Comparison of ENCODE assay signal across 18 mouse cellular contexts in the genomic region with DNA sequence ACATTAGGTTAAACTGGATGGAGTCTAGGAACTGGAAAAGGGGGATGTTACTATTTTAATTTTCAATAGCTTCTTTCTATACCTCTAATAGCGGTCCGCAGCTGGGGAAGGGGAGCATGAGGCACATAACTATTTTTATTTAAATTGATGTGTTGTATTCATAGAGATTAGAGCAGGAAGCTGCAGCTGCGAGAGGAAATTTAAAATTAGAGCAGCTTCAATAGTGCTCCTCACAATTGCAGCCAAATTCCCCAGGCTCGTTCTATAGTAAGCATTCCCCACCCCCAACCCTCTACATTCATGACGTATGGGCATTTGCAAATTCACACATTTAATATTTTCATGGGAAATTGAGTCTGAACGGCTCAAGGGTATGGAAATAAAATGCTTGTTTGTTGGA.
DNase-seq lines count a peak whose midpoint lies in the region; ATAC-seq and TF ChIP-seq lines count a peak whose summit lies in the region.
"Had no signal": no experiment of that assay in that cellular context is flagged by ENCODE, and none has a peak within 500 bp of the region (broad histone marks: within the 10 kb centered on the region; RNA-seq: fewer than 3 reads in every experiment).

No protein-coding gene starts in this region.

- no peak overlapping the region for H3K9ac ChIP-seq in hindbrain, embryonic 12.5 days
- H3K9ac ChIP-seq in hindbrain, postnatal 0 days (replicated peaks; ENCODE audit: low read length), result no peak overlapping the region
- no peak overlapping the region for H3K9ac ChIP-seq in midbrain, embryonic 12.5 days (replicated peaks)
- H3K9ac ChIP-seq in midbrain, postnatal 0 days (replicated peaks; ENCODE audit: low read length, poor library complexity, severe bottlenecking), result no peak overlapping the region
- H3K9ac ChIP-seq: embryonic facial prominence, embryonic 13.5 days; liver, postnatal 0 days had no signal

- no peak for DNase-seq in hindbrain, postnatal 0 days (ENCODE audit: low spot score)
- no peak for DNase-seq in midbrain, postnatal 0 days (ENCODE audit: low spot score)
- peak; percentile 73 for DNase-seq in brain, embryonic 14.5 days (ENCODE audit: low read depth)
- DNase-seq in cerebellum, adult 2 months, result no peak
- DNase-seq: cerebellum, adult 9-11 months; heart, postnatal 10 days; kidney, adult 9 months; kidney, postnatal 36 days; liver, postnatal 0 days; lung, postnatal 14 days; thymus, postnatal 14 days had no signal

- ATAC-seq in hindbrain, embryonic 12.5 days (ENCODE audit: low FRiP score), result 0 out of 2 replicates have a peak, but pooled peaks have one; percentile 5
- ATAC-seq in hindbrain, postnatal 0 days, result no peak
- peak; percentile 52 for ATAC-seq in midbrain, embryonic 12.5 days (ENCODE audit: low FRiP score, low read depth)
- ATAC-seq in midbrain, postnatal 0 days (ENCODE audit: low FRiP score), result no peak
- ATAC-seq: inflammation-experienced regulatory T-cells, adult 6 months; liver, postnatal 0 days had no signal

- no peak overlapping the region for H3K4me3 ChIP-seq in hindbrain, embryonic 12.5 days
- H3K4me3 ChIP-seq in hindbrain, postnatal 0 days (ENCODE audit: low read length), result no peak overlapping the region
- no peak overlapping the region for H3K4me3 ChIP-seq in midbrain, embryonic 12.5 days
- no peak overlapping the region for H3K4me3 ChIP-seq in midbrain, postnatal 0 days (ENCODE audit: low read depth, low read length)
- H3K4me3 ChIP-seq in cortical plate, adult 2 months (ENCODE audit: insufficient read depth, low read length), result no peak overlapping the region
- no peak overlapping the region for H3K4me3 ChIP-seq in cerebellum, adult 2 months (replicated peaks; ENCODE audit: insufficient read depth, low read depth, low read length)
- H3K4me3 ChIP-seq: embryonic facial prominence, embryonic 13.5 days; limb, embryonic 10.5 days; megakaryocyte, embryonic 14.5 days had no signal

- 0 out of 2 replicates have a peak, but pooled peaks cover 2% of the 10 kb centered on the region for H3K4me1 ChIP-seq in hindbrain, embryonic 12.5 days
- H3K4me1 ChIP-seq in hindbrain, postnatal 0 days (ENCODE audit: insufficient read depth, low read length), result no peaks in the 10 kb centered on the region
- no peaks in the 10 kb centered on the region for H3K4me1 ChIP-seq in midbrain, embryonic 12.5 days
- no peaks in the 10 kb centered on the region for H3K4me1 ChIP-seq in midbrain, postnatal 0 days (ENCODE audit: insufficient read depth, low read length)
- no peaks in the 10 kb centered on the region for H3K4me1 ChIP-seq in cortical plate, adult 2 months (ENCODE audit: control insufficient read depth, insufficient read depth, low read length)
- no peaks in the 10 kb centered on the region for H3K4me1 ChIP-seq in cerebellum, adult 2 months (ENCODE audit: control insufficient read depth, insufficient read depth, low read length)
- H3K4me1 ChIP-seq: embryonic facial prominence, embryonic 13.5 days; limb, embryonic 10.5 days; megakaryocyte, embryonic 14.5 days had no signal

- H3K9me3 ChIP-seq in hindbrain, embryonic 12.5 days (replicated peaks), result no peaks in the 10 kb centered on the region
- no peaks in the 10 kb centered on the region for H3K9me3 ChIP-seq in hindbrain, postnatal 0 days (ENCODE audit: low read length)
- H3K9me3 ChIP-seq in midbrain, embryonic 12.5 days, result no peaks in the 10 kb centered on the region
- no peaks in the 10 kb centered on the region for H3K9me3 ChIP-seq in midbrain, postnatal 0 days (ENCODE audit: low read length)
- H3K9me3 ChIP-seq: embryonic facial prominence, embryonic 13.5 days; limb, embryonic 10.5 days had no signal

- H3K4me2 ChIP-seq in hindbrain, embryonic 12.5 days (replicated peaks), result no peak overlapping the region
- H3K4me2 ChIP-seq in hindbrain, postnatal 0 days (ENCODE audit: low read depth, low read length), result no peak overlapping the region
- H3K4me2 ChIP-seq in midbrain, embryonic 12.5 days (replicated peaks), result no peak overlapping the region
- H3K4me2 ChIP-seq in midbrain, postnatal 0 days (ENCODE audit: low read depth, low read length, poor library complexity, severe bottlenecking), result no peak overlapping the region
- H3K4me2 ChIP-seq: embryonic facial prominence, embryonic 13.5 days had no signal

- H3K36me3 ChIP-seq in hindbrain, embryonic 12.5 days, result no peaks in the 10 kb centered on the region
- no peaks in the 10 kb centered on the region for H3K36me3 ChIP-seq in hindbrain, postnatal 0 days (ENCODE audit: insufficient read depth, low read length)
- no peaks in the 10 kb centered on the region for H3K36me3 ChIP-seq in midbrain, embryonic 12.5 days
- H3K36me3 ChIP-seq in midbrain, postnatal 0 days (ENCODE audit: insufficient read depth, low read length), result no peaks in the 10 kb centered on the region
- H3K36me3 ChIP-seq: embryonic facial prominence, embryonic 13.5 days; limb, embryonic 10.5 days had no signal

- TF ChIP-seq POLR2A in brain, embryonic 14.5 days (IDR thresholded peaks at IDR 0.05; ENCODE audit: borderline replicate concordance, extremely low read depth, insufficient read depth, insufficient read length, poor library complexity, severe bottlenecking), result no peak
- TF ChIP-seq POLR2A in cortical plate, adult 2 months (IDR thresholded peaks at IDR 0.05; ENCODE audit: extremely low read depth, insufficient read depth, low read length), result no peak
- no peak for TF ChIP-seq POLR2A in cerebellum, adult 2 months (IDR thresholded peaks at IDR 0.05; ENCODE audit: borderline replicate concordance, insufficient read depth, low read length)

- 68% methylated on average over 6 of the region's 6 CpGs for WGBS in hindbrain, embryonic 12.5 days
- 60% methylated on average over 6 of the region's 6 CpGs for WGBS in hindbrain, postnatal 0 days
- 62% methylated on average over 6 of the region's 6 CpGs for WGBS in midbrain, embryonic 12.5 days
- 44% methylated on average over 6 of the region's 6 CpGs for WGBS in midbrain, postnatal 0 days
- WGBS in cerebellum, adult 2 months, result 80% methylated on average over 6 of the region's 6 CpGs

- TF ChIP-seq CTCF in hindbrain, postnatal 0 days (IDR thresholded peaks at IDR 0.05; ENCODE audit: low read depth), result no peak
- TF ChIP-seq CTCF in midbrain, postnatal 0 days (IDR thresholded peaks at IDR 0.05), result no peak
- TF ChIP-seq CTCF in brain, embryonic 14.5 days (IDR thresholded peaks at IDR 0.05; ENCODE audit: borderline replicate concordance, extremely low read depth, insufficient read depth, insufficient read length), result no peak
- no peak for TF ChIP-seq CTCF in cortical plate, adult 2 months (IDR thresholded peaks at IDR 0.05; ENCODE audit: extremely low read depth, insufficient read depth, low read length)
- no peak for TF ChIP-seq CTCF in cerebellum, adult 2 months (IDR thresholded peaks at IDR 0.05; ENCODE audit: borderline replicate concordance, insufficient read depth, low read depth, low read length)

- no peaks in the 10 kb centered on the region for H3K27me3 ChIP-seq in hindbrain, embryonic 12.5 days
- no peaks in the 10 kb centered on the region for H3K27me3 ChIP-seq in hindbrain, postnatal 0 days (ENCODE audit: insufficient read depth, low read length)
- H3K27me3 ChIP-seq in midbrain, embryonic 12.5 days, result no peaks in the 10 kb centered on the region
- H3K27me3 ChIP-seq in midbrain, postnatal 0 days (ENCODE audit: insufficient read depth, low read length), result no peaks in the 10 kb centered on the region
- no peaks in the 10 kb centered on the region for H3K27me3 ChIP-seq in cerebellum, adult 2 months (ENCODE audit: control insufficient read depth, insufficient read depth, low read length)
- H3K27me3 ChIP-seq: embryonic facial prominence, embryonic 13.5 days; megakaryocyte, embryonic 14.5 days had no signal

- H3K27ac ChIP-seq in hindbrain, embryonic 12.5 days, result no peak overlapping the region
- no peak overlapping the region for H3K27ac ChIP-seq in hindbrain, postnatal 0 days
- no peak overlapping the region for H3K27ac ChIP-seq in midbrain, embryonic 12.5 days (replicated peaks)
- no peak overlapping the region for H3K27ac ChIP-seq in midbrain, postnatal 0 days (ENCODE audit: low read depth, low read length)
- peak overlapping the region; percentile 23; the same call in 1 of the 2 replicates for H3K27ac ChIP-seq in cortical plate, adult 2 months (ENCODE audit: insufficient read depth, low read length)
- H3K27ac ChIP-seq in cerebellum, adult 2 months (ENCODE audit: insufficient read depth, low read length), result no peak overlapping the region
- H3K27ac ChIP-seq: embryonic facial prominence, embryonic 13.5 days; limb, embryonic 10.5 days had no signal

Comparison
In these comparisons a context has a peak if more than half of its experiments do, and no peak if none do; other contexts are left out.
1. ATAC-seq: peak in hindbrain, embryonic 12.5 days (single experiment) and midbrain, embryonic 12.5 days (single experiment); none in hindbrain, postnatal 0 days (single experiment) and midbrain, postnatal 0 days (single experiment).